Mouse (Mus musculus): ENCODE data around the gene Sox13. TPM values are rescaled to one million over a fixed set of nuclear protein-coding genes. Genes with fewer than 3 reads are reported as not detected.

Sox13 gene
- 2.2 TPM for polyA plus RNA-seq (2014; fragmentation: Illumina TruSeq; extraction: RNeasy Lipid Tissue Mini Kit (QIAGEN cat#74804); ENCODE audit: low read depth, low replicate concordance)

DNA sequence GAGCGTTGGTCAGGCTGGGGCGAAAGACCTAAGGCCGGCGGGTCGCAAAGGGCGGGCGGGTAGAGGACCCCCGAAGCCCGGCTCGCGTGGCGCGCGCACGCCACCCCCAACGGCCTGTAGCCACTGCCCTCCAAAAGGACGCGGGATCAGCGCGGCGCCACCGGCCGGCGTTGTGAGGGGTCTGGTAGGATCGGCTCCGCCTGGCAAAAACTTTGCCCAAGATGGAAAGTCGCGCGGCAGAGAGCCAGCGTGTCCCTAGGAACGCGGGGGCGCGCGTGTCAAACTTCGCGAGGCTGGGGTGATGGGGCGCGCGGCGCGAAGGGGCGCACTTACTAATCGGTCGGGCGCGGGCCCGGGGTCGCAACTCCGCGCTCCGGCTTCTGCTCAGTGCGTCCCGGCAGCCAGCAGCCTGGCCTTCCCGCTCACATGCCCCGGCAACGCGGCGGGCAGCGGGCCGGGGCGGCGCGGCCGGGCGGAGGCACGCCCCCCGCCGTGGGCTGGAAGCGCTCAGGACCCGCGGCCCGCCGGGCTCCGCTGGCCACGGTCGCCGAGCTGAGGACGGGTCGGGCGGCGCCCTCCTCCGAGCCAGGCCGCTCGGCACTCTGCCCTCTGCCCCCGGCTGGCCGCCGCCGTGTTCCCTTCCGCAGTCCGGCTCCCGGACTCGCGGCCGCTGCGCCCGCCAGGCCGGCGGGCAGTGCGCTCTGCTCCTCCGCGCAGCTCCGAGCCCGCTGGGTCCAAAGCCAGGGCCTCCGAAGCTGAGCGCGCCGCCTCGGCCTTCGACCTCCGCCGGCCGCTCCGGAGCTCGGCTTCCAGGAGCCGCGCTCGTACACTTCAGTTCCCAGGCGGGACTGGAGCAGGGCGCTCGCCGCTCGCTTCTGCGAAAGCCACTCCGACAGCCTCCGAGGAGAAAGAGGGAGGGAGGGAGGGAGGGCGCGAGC is at the start of gene Sox13:
TSS of gene Sox13 (minus strand) at position 835 of the 938 bp plus-strand sequence.

GRCm38 (mm10) chr1:133363276-133364021 is 60.7 kb downstream of the Sox13 start, which contains the start of gene Etnk2:
TSS of gene Etnk2 (plus strand) at chr1:133363572.

DNA sequence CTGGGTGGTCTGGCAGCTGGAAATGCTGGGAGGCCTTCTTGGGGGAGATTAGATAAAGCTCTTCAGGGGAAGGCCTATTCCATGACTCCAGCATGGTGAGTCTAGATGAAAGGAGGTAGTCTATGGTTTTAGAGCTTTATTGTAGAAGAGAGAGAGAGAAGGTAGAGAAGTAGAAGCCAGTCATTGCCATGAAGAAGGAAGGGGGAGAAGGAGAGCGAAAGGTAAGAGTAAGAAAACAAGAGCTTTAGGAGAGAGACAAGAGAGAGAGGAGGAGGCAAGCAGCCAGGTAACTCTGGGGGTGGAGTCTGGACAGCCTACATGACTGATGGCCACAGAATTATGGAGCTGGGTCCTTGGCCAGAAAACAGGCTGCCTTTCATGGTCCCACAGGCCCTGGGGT is 74.0 kb downstream of the Sox13 start, which contains the start of gene Ren1:
TSS of gene Ren1 (plus strand) at position 301 of the 400 bp plus-strand sequence.

Other genes with a start within 250 kb of the Sox13 start
- 3.4 TPM for gene Golt1a, start 114.6 kb downstream of the Sox13 start, polyA plus RNA-seq (2014; fragmentation: Illumina TruSeq; extraction: RNeasy Lipid Tissue Mini Kit (QIAGEN cat#74804); ENCODE audit: low read depth, low replicate concordance)
- not detected for gene Kiss1, start 102.5 kb downstream of the Sox13 start, polyA plus RNA-seq (2014; fragmentation: Illumina TruSeq; extraction: RNeasy Lipid Tissue Mini Kit (QIAGEN cat#74804); ENCODE audit: low read depth, low replicate concordance)
- 2.1 TPM for gene Ren1, start 73.9 kb downstream of the Sox13 start, polyA plus RNA-seq (2014; fragmentation: Illumina TruSeq; extraction: RNeasy Lipid Tissue Mini Kit (QIAGEN cat#74804); ENCODE audit: low read depth, low replicate concordance)
- 2.6 TPM for gene Etnk2, start 60.8 kb downstream of the Sox13 start, polyA plus RNA-seq (2014; fragmentation: Illumina TruSeq; extraction: RNeasy Lipid Tissue Mini Kit (QIAGEN cat#74804); ENCODE audit: low read depth, low replicate concordance)
- 357 TPM for gene Snrpe, start 185.9 kb upstream of the Sox13 start, polyA plus RNA-seq (2014; fragmentation: Illumina TruSeq; extraction: RNeasy Lipid Tissue Mini Kit (QIAGEN cat#74804); ENCODE audit: low read depth, low replicate concordance)
- gene Zbed6, start 236.5 kb upstream of the Sox13 start, polyA plus RNA-seq (2014; fragmentation: Illumina TruSeq; extraction: RNeasy Lipid Tissue Mini Kit (QIAGEN cat#74804); ENCODE audit: low read depth, low replicate concordance): 22.8 TPM
- 14.4 TPM for gene Gm38394, start 236.9 kb upstream of the Sox13 start, polyA plus RNA-seq (2014; fragmentation: Illumina TruSeq; extraction: RNeasy Lipid Tissue Mini Kit (QIAGEN cat#74804); ENCODE audit: low read depth, low replicate concordance)

Data from kidney, adult 10 weeks (tissue).